Mouse (Mus musculus): ENCODE measurements at regions not wholly inside any gene's neighbourhood (a gene's known extent, or its start where the extent isn't known, plus 50 kb on each side); places are given as distances from the start of the nearest gene placed in this dataset.

- in situ Hi-C loops (cut with MboI, MseI), result no loop called here
These were observed 512.1 kb upstream of the Id4 start for GRCm38 (mm10) chr13:47748906-47749305.

GRCm38 (mm10) chr13:47751033-47751432, 510.0 kb upstream of the Id4 start:
- in situ Hi-C loops (cut with MboI, MseI), result no loop called here

- in situ Hi-C loops (cut with MboI, MseI), result no loop called here
These were observed 496.0 kb upstream of the Id4 start for GRCm38 (mm10) chr13:47764802-47765597.

- in situ Hi-C loops (cut with MboI, MseI), result no loop called here
These were observed 492.0 kb upstream of the Id4 start for GRCm38 (mm10) chr13:47768963-47769527.

- in situ Hi-C loops (cut with MboI, MseI), result no loop called here
These were observed 483.6 kb upstream of the Id4 start for GRCm38 (mm10) chr13:47777206-47778099.

GRCm38 (mm10) chr13:47778218-47779009, 482.6 kb upstream of the Id4 start:
- in situ Hi-C loops (cut with MboI, MseI), result no loop called here

GRCm38 (mm10) chr13:47784406-47784805, 476.6 kb upstream of the Id4 start:
- in situ Hi-C loops (cut with MboI, MseI), result no loop called here

GRCm38 (mm10) chr13:47797859-47798258, 463.2 kb upstream of the Id4 start:
- in situ Hi-C loops (cut with MboI, MseI), result no loop called here

- in situ Hi-C loops (cut with MboI, MseI), result no loop called here
These were observed 449.2 kb upstream of the Id4 start for GRCm38 (mm10) chr13:47811711-47812415.

GRCm38 (mm10) chr13:47818924-47819564, 442.0 kb upstream of the Id4 start:
- in situ Hi-C loops (cut with MboI, MseI), result no loop called here

- in situ Hi-C loops (cut with MboI, MseI), result no loop called here
These were observed 424.5 kb upstream of the Id4 start for GRCm38 (mm10) chr13:47836491-47836890.

- in situ Hi-C loops (cut with MboI, MseI), result no loop called here
These were observed 418.6 kb upstream of the Id4 start for GRCm38 (mm10) chr13:47842418-47842817.

- in situ Hi-C loops (cut with MboI, MseI), result no loop called here
These were observed 418.0 kb upstream of the Id4 start for GRCm38 (mm10) chr13:47843011-47843410.

GRCm38 (mm10) chr13:47843541-47844267, 417.3 kb upstream of the Id4 start:
- in situ Hi-C loops (cut with MboI, MseI), result no loop called here

GRCm38 (mm10) chr13:47846713-47847112, 414.3 kb upstream of the Id4 start:
- in situ Hi-C loops (cut with MboI, MseI), result no loop called here

GRCm38 (mm10) chr13:47848371-47849188, 412.4 kb upstream of the Id4 start:
- in situ Hi-C loops (cut with MboI, MseI), result no loop called here

- in situ Hi-C loops (cut with MboI, MseI), result no loop called here
These were observed 405.5 kb upstream of the Id4 start for GRCm38 (mm10) chr13:47855422-47856108.

- in situ Hi-C loops (cut with MboI, MseI), result no loop called here
These were observed 402.1 kb upstream of the Id4 start for GRCm38 (mm10) chr13:47858946-47859345.

All from regulatory T cell (primary cell).